Mouse (Mus musculus): ENCODE data around the gene Mef2d. TPM values are rescaled to one million over a fixed set of nuclear protein-coding genes. Genes with fewer than 3 reads are reported as not detected.

The Mef2d gene
- polyA plus RNA-seq, 1 experiment: 49.1 TPM

DNA sequence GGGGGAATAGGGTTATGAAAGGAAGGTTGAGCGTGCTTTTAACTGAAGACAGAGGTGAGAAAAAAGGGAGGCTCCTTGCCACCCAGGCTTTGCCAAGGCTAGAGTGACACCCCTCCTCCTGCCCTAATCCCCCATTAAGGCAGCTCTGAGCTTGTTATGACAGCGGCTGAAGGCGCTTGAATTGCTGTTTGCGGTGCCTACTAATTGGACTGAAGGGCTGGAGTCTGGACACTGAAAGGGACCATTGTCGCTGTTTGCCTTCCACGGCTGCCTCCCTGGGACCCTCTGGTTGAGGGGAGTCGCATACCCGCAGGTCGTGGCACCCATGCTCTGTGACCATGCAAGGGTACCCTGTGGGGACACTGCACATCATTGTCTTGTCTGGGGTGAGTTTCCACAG, 77.8 kb downstream of the Mef2d start:
- no peak overlapping the region for H3K27ac ChIP-seq (ENCODE audit: insufficient read depth, low read length)
- TF ChIP-seq POLR2A (IDR thresholded peaks at IDR 0.05; ENCODE audit: low read depth, low read length) (no peak), CTCF (IDR thresholded peaks at IDR 0.05; ENCODE audit: borderline replicate concordance, insufficient read depth, low read length) (no peak)
- no peak overlapping the region for H3K4me3 ChIP-seq (ENCODE audit: insufficient read depth, low read length)
- H3K4me1 ChIP-seq (ENCODE audit: control insufficient read depth, insufficient read depth, low read length): no peaks in the 10 kb centered on the region

- H3K4me1 ChIP-seq (ENCODE audit: control insufficient read depth, insufficient read depth, low read length): no peaks in the 10 kb centered on the region
- H3K4me3 ChIP-seq (ENCODE audit: insufficient read depth, low read length): no peak overlapping the region
- H3K27ac ChIP-seq (ENCODE audit: insufficient read depth, low read length): no peak overlapping the region
- TF ChIP-seq POLR2A (IDR thresholded peaks at IDR 0.05; ENCODE audit: low read depth, low read length) (no peak), CTCF (IDR thresholded peaks at IDR 0.05; ENCODE audit: borderline replicate concordance, insufficient read depth, low read length) (peak; percentile 56; the same call in 1 of the 2 replicates)
Measured at GRCm38 (mm10) chr3:88220842-88221241, 78.7 kb downstream of the Mef2d start.

Other genes with a start within 250 kb of the Mef2d start
- gene Hdgf, start 236.1 kb upstream of the Mef2d start, polyA plus RNA-seq (2011; ENCODE audit: insufficient read length, low read depth, missing spikeins): 267 and 287 TPM in 2 replicates
- 130 and 167 TPM in 2 replicates for gene Mrpl24, start 222.9 kb upstream of the Mef2d start, polyA plus RNA-seq (2011; ENCODE audit: insufficient read length, low read depth, missing spikeins)
- gene Isg20l2, start 212.1 kb upstream of the Mef2d start, polyA plus RNA-seq (2011; ENCODE audit: insufficient read length, low read depth, missing spikeins): 41.6 and 54.7 TPM in 2 replicates
- 11.4 and 12.0 TPM in 2 replicates for gene Rrnad1, start 211.7 kb upstream of the Mef2d start, polyA plus RNA-seq (2011; ENCODE audit: insufficient read length, low read depth, missing spikeins)
- 80.0 and 99.8 TPM in 2 replicates for gene Crabp2, start 193.7 kb upstream of the Mef2d start, polyA plus RNA-seq (2011; ENCODE audit: insufficient read length, low read depth, missing spikeins)
- gene Nes, start 171.3 kb upstream of the Mef2d start, polyA plus RNA-seq (2011; ENCODE audit: insufficient read length, low read depth, missing spikeins): 25.7 and 71.2 TPM in 2 replicates
- 0.61 TPM in 1 of 2 replicates, not detected in the other for gene Bcan, start 142.1 kb upstream of the Mef2d start, polyA plus RNA-seq (2011; ENCODE audit: insufficient read length, low read depth, missing spikeins)
- gene Hapln2, start 114.8 kb upstream of the Mef2d start, polyA plus RNA-seq (2011; ENCODE audit: insufficient read length, low read depth, missing spikeins): not detected in 2 replicates
- 20.1 and 23.3 TPM in 2 replicates for gene Gpatch4, start 99.3 kb upstream of the Mef2d start, polyA plus RNA-seq (2011; ENCODE audit: insufficient read length, low read depth, missing spikeins)
- 90.8 and 97.3 TPM in 2 replicates for gene Naxe, start 83.9 kb upstream of the Mef2d start, polyA plus RNA-seq (2011; ENCODE audit: insufficient read length, low read depth, missing spikeins)
- gene Ttc24, start 64.1 kb upstream of the Mef2d start, polyA plus RNA-seq (2011; ENCODE audit: insufficient read length, low read depth, missing spikeins): not detected in 2 replicates
- gene Iqgap3, start 60.4 kb upstream of the Mef2d start, polyA plus RNA-seq (2011; ENCODE audit: insufficient read length, low read depth, missing spikeins): 14.8 and 20.1 TPM in 2 replicates
- not detected in 2 replicates for gene Rhbg, start 112.3 kb downstream of the Mef2d start, polyA plus RNA-seq (2011; ENCODE audit: insufficient read length, low read depth, missing spikeins)
- not detected in 2 replicates for gene Gm38392, start 144.8 kb downstream of the Mef2d start, polyA plus RNA-seq (2011; ENCODE audit: insufficient read length, low read depth, missing spikeins)
- gene Tsacc, start 154.6 kb downstream of the Mef2d start, polyA plus RNA-seq (2011; ENCODE audit: insufficient read length, low read depth, missing spikeins): 3.9 and 5.5 TPM in 2 replicates
- 223 and 264 TPM in 2 replicates for gene Cct3, start 154.7 kb downstream of the Mef2d start, polyA plus RNA-seq (2011; ENCODE audit: insufficient read length, low read depth, missing spikeins)
- 172 and 220 TPM in 2 replicates for gene Glmp, start 182.7 kb downstream of the Mef2d start, polyA plus RNA-seq (2011; ENCODE audit: insufficient read length, low read depth, missing spikeins)
- 1.3 and 1.4 TPM in 2 replicates for gene Tmem79, start 193.8 kb downstream of the Mef2d start, polyA plus RNA-seq (2011; ENCODE audit: insufficient read length, low read depth, missing spikeins)
- gene Smg5, start 193.9 kb downstream of the Mef2d start, polyA plus RNA-seq (2011; ENCODE audit: insufficient read length, low read depth, missing spikeins): 62.8 and 71.6 TPM in 2 replicates
- 0.55 and 1.4 TPM in 2 replicates for gene Paqr6, start 222.2 kb downstream of the Mef2d start, polyA plus RNA-seq (2011; ENCODE audit: insufficient read length, low read depth, missing spikeins)
- not detected in 2 replicates for gene Bglap3, start 230.4 kb downstream of the Mef2d start, polyA plus RNA-seq (2011; ENCODE audit: insufficient read length, low read depth, missing spikeins)
- not detected in 2 replicates for gene Bglap2, start 236.3 kb downstream of the Mef2d start, polyA plus RNA-seq (2011; ENCODE audit: insufficient read length, low read depth, missing spikeins)
- not detected in 2 replicates for gene Bglap, start 242.1 kb downstream of the Mef2d start, polyA plus RNA-seq (2011; ENCODE audit: insufficient read length, low read depth, missing spikeins)